Mouse (Mus musculus) kidney, postnatal 0 days (tissue): ENCODE measurements around the gene Tgm6. TPM values are rescaled to one million over a fixed set of nuclear protein-coding genes. Genes with fewer than 3 reads are reported as not detected.

Experiments used
- ATAC-seq: fragments of 200-750 bp; cut with Nextera tagmentation; replicated peaks from 2 replicates; pipeline ENCODE4 v1.8.0; 2017; ENCODE audit warnings: low read depth, moderate number of reproducible peaks, moderate TSS enrichment, moderate library complexity; ENCODE audit not compliant: low FRiP score
- DNase-seq: peaks from one replicate; pipeline ENCODE4 v3.0.0-alpha.2; 2016; ENCODE audit warnings: low spot score
- H3K27ac ChIP-seq: fragments of 300-500 bp; sonication (generic); 2 replicates; pipeline ENCODE4 v1.5.1; 2014; ENCODE audit warnings: mild to moderate bottlenecking
- H3K27me3 ChIP-seq: fragments of 300-500 bp; sonication (generic); 2 replicates; pipeline ENCODE4 v1.6.1; 2014; ENCODE audit warnings: low read length, mixed read lengths; ENCODE audit not compliant: insufficient read depth
- H3K36me3 ChIP-seq: fragments of 300-500 bp; sonication (generic); 2 replicates; pipeline ENCODE4 v1.6.1; 2014; ENCODE audit warnings: low read length, mixed read lengths; ENCODE audit not compliant: insufficient read depth
- H3K4me1 ChIP-seq: fragments of 300-500 bp; sonication (generic); replicated peaks from 2 replicates; pipeline ENCODE4 v1.6.1; 2014; ENCODE audit warnings: antibody characterized with exemption, low read length, mixed read lengths; ENCODE audit not compliant: insufficient read depth
- H3K4me2 ChIP-seq: fragments of 300-500 bp; sonication (generic); 2 replicates; pipeline ENCODE4 v1.6.1; 2014; ENCODE audit warnings: mild to moderate bottlenecking, low read length, moderate library complexity, mixed read lengths
- H3K4me3 ChIP-seq: fragments of 300-500 bp; sonication (generic); replicated peaks from 2 replicates; pipeline ENCODE4 v1.5.1; 2014; ENCODE audit warnings: low read depth, low read length
- H3K9ac ChIP-seq: fragments of 300-500 bp; sonication (generic); 2 replicates; pipeline ENCODE4 v1.6.1; 2014; ENCODE audit warnings: low read depth, low read length
- H3K9me3 ChIP-seq: fragments of 300-500 bp; sonication (generic); replicated peaks from 2 replicates; pipeline ENCODE4 v1.6.1; 2016; ENCODE audit warnings: low read length, inconsistent platforms, mixed read lengths
- CTCF ChIP-seq: IDR thresholded peaks from 2 replicates; pipeline ENCODE4 v1.5.1; 2016; ENCODE audit warnings: antibody characterized with exemption, low read depth, mild to moderate bottlenecking, moderate library complexity
- WGBS: fragments of 180-500 bp; shearing (Covaris S2); extraction: QIAGEN DNeasy Blood & Tissue Kit; methylation state at CpG from one replicate; pipeline ENCODE4 v1.1.7; 2014; 5-methylcytosine and 5-hydroxymethylcytosine counted together
- polyA plus RNA-seq: library from polyadenylated mRNA; unstranded; fragments of >200 nt; fragmentation: Nextera tagmentation; extraction: Ambion mirVana; gene quantifications from 2 replicates; pipeline ENCODE4 v1.2.1, GENCODE M21; 2015

The Tgm6 gene
- polyA plus RNA-seq, 1 experiment from 2014 or later, result not detected

- H3K4me2 ChIP-seq, result no peak overlapping the region
- no peak overlapping the region for H3K27ac ChIP-seq
- ATAC-seq (no peak), DNase-seq (no peak)
- H3K36me3 ChIP-seq, result no peaks in the 10 kb centered on the region
- no peak overlapping the region for H3K4me3 ChIP-seq
- no peaks in the 10 kb centered on the region for H3K9me3 ChIP-seq
- H3K9ac ChIP-seq, result no peak overlapping the region
- TF ChIP-seq CTCF, result no peak
- no peaks in the 10 kb centered on the region for H3K4me1 ChIP-seq
- no peaks in the 10 kb centered on the region for H3K27me3 ChIP-seq
- 81% methylated on average over 3 of the region's 3 CpGs for WGBS
Observed at GRCm38 (mm10) chr2:130155171-130155570, 43.0 kb downstream of the Tgm6 start.

- Histone ChIP-seq H3K36me3 (no peaks in the 10 kb centered on the region), H3K4me1 (no peaks in the 10 kb centered on the region), H3K9ac (no peak overlapping the region), H3K9me3 (no peaks in the 10 kb centered on the region), H3K4me3 (no peak overlapping the region), H3K27ac (no peak overlapping the region), H3K27me3 (no peaks in the 10 kb centered on the region), H3K4me2 (no peak overlapping the region)
- no peak for TF ChIP-seq CTCF
- no peak for DNase-seq
- no peak for ATAC-seq
Observed at GRCm38 (mm10) chr2:130155851-130156250, 43.6 kb downstream of the Tgm6 start.

DNA sequence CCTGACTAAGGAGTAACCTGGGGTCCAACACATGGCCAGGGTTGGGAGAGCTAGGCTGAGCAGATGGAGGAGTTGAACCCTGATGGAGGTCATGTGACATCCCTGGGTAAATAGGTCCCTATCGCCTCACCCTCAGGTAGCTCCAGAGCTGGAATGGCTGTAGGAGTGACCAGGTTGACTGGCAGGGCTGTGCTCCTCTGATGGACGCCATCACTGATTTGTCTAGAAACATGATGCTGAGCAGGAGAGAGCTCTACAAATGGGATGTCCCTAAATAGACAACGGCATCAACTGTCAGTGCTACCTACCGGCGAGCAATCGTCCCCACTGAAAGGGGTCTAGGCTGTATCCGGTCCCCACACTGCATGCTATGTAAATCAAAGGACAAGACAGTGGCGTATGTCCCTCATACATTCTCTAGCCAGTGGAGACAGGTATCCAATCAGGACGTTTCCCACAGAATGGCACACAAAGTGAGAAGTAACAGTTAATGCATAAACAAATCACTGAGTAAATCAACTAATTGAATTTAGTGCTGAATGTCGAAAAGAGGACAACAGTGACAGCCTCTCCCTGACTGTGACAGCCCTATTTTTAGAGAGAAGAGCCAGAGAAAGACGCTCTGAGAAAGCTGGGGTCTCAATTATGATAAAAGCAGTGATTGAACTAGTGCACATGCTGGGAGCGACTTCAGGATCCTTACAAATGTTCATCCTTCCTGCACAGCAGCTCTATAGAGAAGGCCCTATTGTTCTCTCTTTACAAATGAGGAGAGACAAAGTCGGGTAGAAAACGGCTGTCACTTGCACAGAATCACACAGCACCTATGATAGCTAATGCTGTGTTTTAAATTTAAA, 45.2 kb downstream of the Tgm6 start:
- H3K4me3 ChIP-seq, result no peak overlapping the region
- H3K4me2 ChIP-seq, result no peak overlapping the region
- H3K36me3 ChIP-seq, result no peaks in the 10 kb centered on the region
- H3K9me3 ChIP-seq, result no peaks in the 10 kb centered on the region
- no peaks in the 10 kb centered on the region for H3K27me3 ChIP-seq
- no peak overlapping the region for H3K27ac ChIP-seq
- no peaks in the 10 kb centered on the region for H3K4me1 ChIP-seq
- H3K9ac ChIP-seq, result no peak overlapping the region
- 74% methylated on average over 14 of the region's 14 CpGs for WGBS
- DNase-seq, result no peak
- no peak for TF ChIP-seq CTCF
- no peak for ATAC-seq

GRCm38 (mm10) chr2:130158088-130158437, 45.8 kb downstream of the Tgm6 start:
- no peak for TF ChIP-seq CTCF

DNA sequence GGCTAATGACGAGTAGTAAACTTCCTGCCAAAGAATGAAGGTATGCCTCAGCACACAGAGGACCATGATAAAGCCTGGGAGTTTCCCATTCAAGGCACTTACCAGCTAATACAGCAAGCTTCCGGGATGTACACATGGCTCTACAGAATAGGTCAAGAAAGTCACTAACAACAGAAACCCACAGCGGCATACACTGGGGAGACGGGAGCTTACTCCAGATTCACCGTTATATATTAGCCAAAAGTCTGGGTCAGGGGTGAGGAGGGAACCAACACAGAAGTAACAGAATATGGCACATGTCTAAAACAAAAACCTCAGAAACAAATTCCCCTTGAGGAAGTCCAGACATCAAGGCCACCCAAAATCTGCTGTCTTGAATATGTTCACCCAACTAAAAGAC, 50.5 kb downstream of the Tgm6 start:
- no peak for DNase-seq
- no peak for ATAC-seq
- 0 out of 2 replicates have a peak, but pooled peaks cover 2% of the 10 kb centered on the region for H3K36me3 ChIP-seq
- H3K4me3 ChIP-seq, result no peak overlapping the region
- H3K27ac ChIP-seq, result no peak overlapping the region
- H3K4me1 ChIP-seq, result no peaks in the 10 kb centered on the region
- no peaks in the 10 kb centered on the region for H3K27me3 ChIP-seq
- H3K9me3 ChIP-seq, result no peaks in the 10 kb centered on the region
- H3K9ac ChIP-seq, result no peak overlapping the region
- no peak overlapping the region for H3K4me2 ChIP-seq
- 77% methylated on average over 5 of the region's 5 CpGs for WGBS
- no peak for TF ChIP-seq CTCF

More at GRCm38 (mm10) chr2:130158088-130158437, 45.8 kb downstream of the Tgm6 start:
- Histone ChIP-seq H3K36me3 (no peaks in the 10 kb centered on the region), H3K27me3 (no peaks in the 10 kb centered on the region), H3K27ac (no peak overlapping the region), H3K9me3 (no peaks in the 10 kb centered on the region), H3K4me1 (no peaks in the 10 kb centered on the region), H3K4me3 (no peak overlapping the region), H3K4me2 (no peak overlapping the region), H3K9ac (no peak overlapping the region)
- no peak for ATAC-seq
- no peak for DNase-seq
- 48% methylated on average over 4 of the region's 4 CpGs for WGBS

GRCm38 (mm10) chr2:130166311-130167214, 54.3 kb downstream of the Tgm6 start:
- H3K9ac ChIP-seq, result no peak overlapping the region
- TF ChIP-seq CTCF, result peak; percentile 70
- no peaks in the 10 kb centered on the region for H3K4me1 ChIP-seq
- ATAC-seq (peak; percentile 29; the same call in 1 of the 2 replicates), DNase-seq (peak; percentile 83)
- H3K27me3 ChIP-seq, result no peaks in the 10 kb centered on the region
- H3K9me3 ChIP-seq, result no peaks in the 10 kb centered on the region
- H3K4me3 ChIP-seq, result no peak overlapping the region
- no peak overlapping the region for H3K27ac ChIP-seq
- peaks cover 21% of the 10 kb centered on the region for H3K36me3 ChIP-seq
- 71% methylated on average over 9 of the region's 9 CpGs for WGBS
- H3K4me2 ChIP-seq, result no peak overlapping the region
